Mouse (Mus musculus): Measurements from ENCODE around the gene Il2rb. TPM values are rescaled to one million over a fixed set of nuclear protein-coding genes. Genes with fewer than 3 reads are reported as not detected.

Il2rb gene
- total RNA-seq (2021): under 1 TPM in 1 of 2 experiments, not detected in 1; 0.07 TPM
- long read RNA-seq, experiment 1: 0 reads
- long read RNA-seq, experiment 2: 0 reads

- Histone ChIP-seq H3K27ac (no peak within 1 kb of the TSS), H3K4me3 (no peak within 1 kb of the TSS)
- intact Hi-C loops (cut with DNase I): no loop called here
- TF ChIP-seq CTCF (IDR thresholded peaks at IDR 0.05): no peak
- no peak for DNase-seq (ENCODE audit: extremely low spot score in 1 of 2, low spot score in 2 of 2)
Measured at GRCm38 (mm10) chr15:78494968-78495406, at the start of gene Il2rb. Gene Il2rb (minus strand): TSS chr15:78495271.

DNA sequence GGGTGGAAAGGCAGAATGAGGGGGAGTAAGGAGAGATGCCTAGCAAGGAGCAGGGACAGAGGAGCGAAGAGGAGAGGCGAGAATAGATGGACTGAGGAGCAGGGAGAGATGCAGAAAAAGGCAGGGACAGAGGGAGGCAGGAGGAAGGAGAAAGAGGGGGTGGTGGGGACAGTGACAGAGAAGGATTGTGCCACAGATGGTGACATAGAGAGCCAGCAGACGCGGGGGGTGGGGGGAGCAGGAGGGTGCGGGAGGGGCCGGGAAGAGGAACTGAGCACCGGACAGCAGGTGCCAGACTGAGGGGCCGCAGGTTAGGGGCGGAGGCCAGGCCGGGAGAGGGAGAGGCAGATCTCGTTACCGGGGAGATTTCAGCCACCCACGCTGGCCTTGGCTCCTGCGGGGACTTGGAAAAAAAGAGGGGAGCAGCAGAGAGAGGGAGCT lies 49.5 kb upstream of the Il2rb start, which contains the start of gene Sstr3:
Gene Sstr3, minus strand, starts transcription at position 125 of the 441 bp plus-strand sequence.
- intact Hi-C loops (cut with DNase I): loop anchor here (1.0 to 10.0 kb wide), 6 partner anchors 36 to 570 kb away; partner anchors contain the start of gene Eif3d
- no peak for TF ChIP-seq CTCF (IDR thresholded peaks at IDR 0.05)
- DNase-seq (ENCODE audit: extremely low spot score in 1 of 2, low spot score in 2 of 2): peak in 1 of 2 experiments; percentile 52
- Histone ChIP-seq H3K27ac (peak within 1 kb of the TSS; percentile 92), H3K4me3 (peak within 1 kb of the TSS; percentile 45)

GRCm38 (mm10) chr15:78544041-78544440 lies 49.0 kb upstream of the Il2rb start:
- no peak for DNase-seq (ENCODE audit: extremely low spot score in 1 of 2, low spot score in 2 of 2)
- H3K27ac ChIP-seq: peak overlapping the region; percentile 92
- H3K4me3 ChIP-seq: peak overlapping the region; percentile 45
- TF ChIP-seq CTCF (IDR thresholded peaks at IDR 0.05): no peak
- intact Hi-C loops (cut with DNase I): loop anchor here (1.0 to 10.0 kb wide), 5 partner anchors 36 to 569 kb away; partner anchors contain the start of gene Eif3d

DNA sequence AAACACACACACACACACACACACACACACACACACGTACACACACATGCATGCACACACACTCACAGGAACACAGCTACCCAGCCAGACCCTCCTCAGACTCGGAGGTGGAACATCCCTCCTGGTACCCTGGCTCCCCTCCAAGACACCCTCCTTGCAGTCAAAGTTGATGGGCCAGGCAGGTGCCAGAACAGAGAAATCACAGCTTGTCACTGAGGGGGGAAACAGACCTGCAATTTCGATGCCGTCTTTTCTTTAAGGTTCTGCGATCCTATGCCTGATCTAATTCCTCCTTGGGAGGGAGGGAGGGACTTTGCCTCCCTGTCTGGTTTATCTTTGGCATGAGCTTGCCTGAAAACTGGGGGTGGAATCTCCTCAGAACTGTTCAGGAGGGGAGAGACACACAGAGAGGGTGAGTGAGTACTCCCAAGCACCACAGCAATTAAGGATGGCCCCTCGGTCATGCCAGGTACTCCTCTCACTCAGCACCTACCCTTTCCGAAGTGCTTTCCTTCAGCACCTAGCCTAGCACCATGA lies 47.8 kb upstream of the Il2rb start:
- DNase-seq (ENCODE audit: extremely low spot score in 1 of 2, low spot score in 2 of 2): no peak

DNA sequence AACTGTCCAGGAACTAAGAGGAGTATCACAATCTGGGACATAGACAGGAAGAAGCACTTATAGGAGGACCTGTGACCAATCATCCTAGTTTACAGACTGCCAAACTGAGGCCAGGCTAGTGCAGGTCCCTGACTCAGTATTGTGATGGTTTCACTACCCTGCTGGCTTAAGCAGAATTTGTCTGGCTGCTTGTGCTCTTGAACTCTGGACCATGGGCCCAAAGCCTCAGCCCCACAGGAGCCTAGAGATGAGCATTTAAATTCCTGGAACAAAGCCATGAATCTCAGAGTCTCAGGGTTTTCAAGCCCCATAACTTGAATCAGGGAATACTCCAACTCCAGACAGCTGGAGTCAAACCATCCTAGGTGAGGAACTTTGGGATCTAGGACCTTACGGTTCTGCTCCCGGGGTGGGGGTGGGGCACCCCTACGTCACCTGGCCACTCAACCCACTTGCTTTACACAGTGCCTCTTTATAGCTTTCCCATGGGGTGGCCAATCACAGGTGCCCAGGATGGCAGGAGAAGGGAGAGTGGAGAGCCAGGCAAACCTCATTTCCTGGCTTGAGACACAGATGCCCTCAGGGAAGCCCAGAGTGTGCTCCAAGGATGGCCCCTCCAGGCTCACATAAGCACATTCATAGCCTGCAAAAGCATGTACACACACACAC lies 47.2 kb upstream of the Il2rb start:
- peak overlapping the region; percentile 92 for H3K27ac ChIP-seq
- no peak for DNase-seq (ENCODE audit: extremely low spot score in 1 of 2, low spot score in 2 of 2)
- TF ChIP-seq CTCF (IDR thresholded peaks at IDR 0.05): no peak
- H3K4me3 ChIP-seq: peak overlapping the region; percentile 45
- intact Hi-C loops (cut with DNase I): loop anchor here (5.0 to 10.0 kb wide), 2 partner anchors 170 to 567 kb away; partner anchors contain the start of gene Eif3d

More for the DNA sequence above, 47.8 kb upstream of the Il2rb start:
- Histone ChIP-seq H3K4me3 (peak overlapping the region; percentile 45), H3K27ac (peak overlapping the region; percentile 92)
- intact Hi-C loops (cut with DNase I): loop anchor here (5.0 to 10.0 kb wide), 2 partner anchors 169 to 568 kb away; partner anchors contain the start of gene Eif3d
- TF ChIP-seq CTCF (IDR thresholded peaks at IDR 0.05): no peak

- peak overlapping the region; percentile 45 for H3K4me3 ChIP-seq
- TF ChIP-seq CTCF (IDR thresholded peaks at IDR 0.05): no peak
- intact Hi-C loops (cut with DNase I): loop anchor here (5.0 to 10.0 kb wide), 2 partner anchors 171 to 567 kb away; partner anchors contain the start of gene Eif3d
- no peak for DNase-seq (ENCODE audit: extremely low spot score in 1 of 2, low spot score in 2 of 2)
- H3K27ac ChIP-seq: peak overlapping the region; percentile 92
Measured at GRCm38 (mm10) chr15:78541606-78542005, 46.5 kb upstream of the Il2rb start.

- no peak for DNase-seq (ENCODE audit: extremely low spot score in 1 of 2, low spot score in 2 of 2)
- Histone ChIP-seq H3K4me3 (peak overlapping the region; percentile 45), H3K27ac (peak overlapping the region; percentile 92)
- intact Hi-C loops (cut with DNase I): loop anchor here (5.0 to 10.0 kb wide), 2 partner anchors 171 to 566 kb away; partner anchors contain the start of gene Eif3d
- TF ChIP-seq CTCF (IDR thresholded peaks at IDR 0.05): no peak
Measured at GRCm38 (mm10) chr15:78541036-78541435, 46.0 kb upstream of the Il2rb start.

- Histone ChIP-seq H3K4me3 (no peak overlapping the region), H3K27ac (no peak overlapping the region)
- no peak for DNase-seq (ENCODE audit: extremely low spot score in 1 of 2, low spot score in 2 of 2)
- intact Hi-C loops (cut with DNase I): no loop called here
- no peak for TF ChIP-seq CTCF (IDR thresholded peaks at IDR 0.05)
Measured at GRCm38 (mm10) chr15:78535723-78536421, 40.8 kb upstream of the Il2rb start.

DNA sequence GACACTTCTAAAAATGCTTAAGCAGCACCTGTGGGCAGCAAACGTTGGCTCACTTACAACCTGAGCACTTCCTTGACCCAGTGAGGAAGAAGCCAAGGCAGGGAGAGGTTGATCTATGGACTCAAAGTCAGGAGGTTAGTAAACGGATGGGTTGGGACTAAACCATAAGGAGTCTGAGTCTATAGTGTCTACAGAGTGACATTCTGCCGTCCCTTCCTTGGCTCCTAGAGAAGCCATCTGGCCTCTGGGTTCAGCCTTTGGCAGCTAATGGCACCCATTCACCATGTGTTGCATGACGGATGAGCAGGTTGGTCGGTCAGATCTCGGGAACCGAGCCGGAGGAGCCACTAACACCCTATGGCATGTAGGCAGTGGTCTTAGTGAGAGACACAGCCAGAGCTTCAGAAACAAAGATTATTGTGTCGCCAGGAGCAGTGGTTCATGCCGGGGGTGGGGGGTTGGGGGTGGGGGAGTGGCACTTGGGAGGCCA lies 38.3 kb upstream of the Il2rb start:
- TF ChIP-seq CTCF (IDR thresholded peaks at IDR 0.05): no peak
- Histone ChIP-seq H3K27ac (no peak overlapping the region), H3K4me3 (no peak overlapping the region)
- DNase-seq (ENCODE audit: extremely low spot score in 1 of 2, low spot score in 2 of 2): no peak
- intact Hi-C loops (cut with DNase I): no loop called here

DNA sequence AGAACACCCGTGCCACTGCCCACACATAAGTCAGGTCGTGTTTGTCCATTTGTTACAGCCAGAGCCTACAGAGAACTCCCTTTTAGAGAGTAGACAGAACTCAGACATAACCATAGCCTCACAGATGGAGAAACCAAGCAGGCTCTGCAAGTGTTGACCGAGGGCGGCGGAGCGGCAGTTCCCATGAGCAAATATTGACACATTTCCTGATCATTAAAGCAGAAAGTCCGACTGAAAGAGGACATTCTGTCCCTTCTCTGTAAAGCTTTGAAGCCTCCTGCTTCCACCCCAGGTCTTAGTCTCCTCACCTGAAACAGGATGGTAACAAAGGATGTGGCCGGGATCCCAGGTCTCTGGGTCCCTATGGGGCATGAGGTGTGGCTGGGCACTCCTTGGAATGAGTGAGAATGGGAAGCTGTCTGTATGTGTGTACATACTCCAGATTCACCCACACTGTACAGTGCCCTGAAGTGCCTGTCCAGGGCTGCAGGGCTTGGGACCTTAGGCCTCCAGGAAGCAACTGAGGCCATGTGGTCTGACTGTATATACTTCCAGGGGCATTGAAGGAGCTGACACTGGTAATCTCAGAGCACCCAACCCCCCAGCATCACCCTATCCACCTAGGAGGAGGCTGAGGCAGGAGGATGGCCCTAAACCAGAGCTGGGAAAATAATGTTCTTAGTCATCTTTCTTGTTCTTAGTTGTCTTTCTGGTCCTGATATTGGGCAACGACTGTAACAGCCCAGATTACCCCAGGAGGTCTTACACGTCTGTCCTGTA lies 37.7 kb upstream of the Il2rb start:
- intact Hi-C loops (cut with DNase I): loop anchor here (1.0 kb wide), 2 partner anchors 18 to 84 kb away; no protein-coding TSS in a partner anchor
- no peak overlapping the region for H3K4me3 ChIP-seq
- no peak for TF ChIP-seq CTCF (IDR thresholded peaks at IDR 0.05)
- DNase-seq (ENCODE audit: extremely low spot score in 1 of 2, low spot score in 2 of 2): no peak
- no peak overlapping the region for H3K27ac ChIP-seq

All from left cerebral cortex, adult 2 months (tissue).